Mouse (Mus musculus) CH12.LX (cell line): Measurements from ENCODE around the gene Lmf1. TPM values are rescaled to one million over a fixed set of nuclear protein-coding genes. Genes with fewer than 3 reads are reported as not detected.

Experiments used
- DNase-seq: peaks from one replicate; pipeline ENCODE4 v3.0.0-alpha.2; 2013; ENCODE audit errors: extremely low read depth
- H3K27ac ChIP-seq: 2 replicates; pipeline ENCODE4 v1.5.1; 2012; ENCODE audit warnings: low read depth, mild to moderate bottlenecking, control low read depth, moderate library complexity; ENCODE audit not compliant: insufficient read depth
- H3K27me3 ChIP-seq: replicated peaks from 2 replicates; pipeline ENCODE3; 2012; ENCODE audit warnings: inconsistent platforms
- H3K36me3 ChIP-seq, 2 experiments: replicated peaks in 1 of 2; 2 replicates each; pipeline versions ENCODE3 to v1.6.1; 2012; ENCODE audit warnings: inconsistent platforms in 1 of 2, low read length in 1 of 2, mild to moderate bottlenecking in 1 of 2, mixed read lengths in 1 of 2, moderate library complexity in 1 of 2; ENCODE audit not compliant: control insufficient read depth in 1 of 2, insufficient read depth in 1 of 2
- H3K4me1 ChIP-seq, 2 experiments: 2 replicates each; pipeline ENCODE4 v1.6.1; 2012; ENCODE audit warnings: inconsistent platforms in 1 of 2, moderate library complexity in 1 of 2; ENCODE audit not compliant: insufficient read depth in 2 of 2, control insufficient read depth in 1 of 2
- H3K4me2 ChIP-seq: 2 replicates; pipeline ENCODE4 v1.6.1; 2012; ENCODE audit warnings: low read depth, mild to moderate bottlenecking, control low read depth; ENCODE audit not compliant: poor library complexity, insufficient read depth, severe bottlenecking
- H3K4me3 ChIP-seq, 3 experiments: fragments of 150-350 bp in 1 of 3; sonication (generic) in 1 of 3; replicated peaks in 1 of 3; 2 replicates each; pipeline versions ENCODE3 to v1.5.1; 2011 to 2012; ENCODE audit warnings: low read depth in 2 of 3, low read length in 2 of 3, mild to moderate bottlenecking in 2 of 3, moderate library complexity in 2 of 3, control low read depth in 1 of 3, improper control_type of control experiment in 1 of 3, inconsistent platforms in 1 of 3, mixed read lengths in 1 of 3; ENCODE audit not compliant: poor library complexity in 1 of 3
- H3K79me2 ChIP-seq: replicated peaks from 2 replicates; pipeline ENCODE4 v1.6.1; 2012; ENCODE audit warnings: mild to moderate bottlenecking, moderate library complexity; ENCODE audit not compliant: control insufficient read depth, poor library complexity, insufficient read depth, severe bottlenecking; ENCODE audit errors: extremely low read depth
- H3K9ac ChIP-seq: 2 replicates; pipeline ENCODE4 v1.6.1; 2012; ENCODE audit warnings: low read depth, mild to moderate bottlenecking, control low read depth, moderate library complexity; ENCODE audit not compliant: insufficient read depth
- H3K9me3 ChIP-seq: replicated peaks from 2 replicates; pipeline ENCODE3; 2012; ENCODE audit warnings: low read length, inconsistent platforms, mixed read lengths
- BHLHE40 ChIP-seq: IDR thresholded peaks from 2 replicates; pipeline ENCODE4 v1.6.1; 2011; ENCODE audit warnings: mild to moderate bottlenecking, low read depth, low read length, improper control_type of control experiment
- CHD1 ChIP-seq: IDR thresholded peaks from 2 replicates; pipeline ENCODE4 v1.6.1; 2012; ENCODE audit warnings: low read depth, low read length, improper control_type of control experiment, inconsistent platforms
- CHD2 ChIP-seq: IDR thresholded peaks from 2 replicates; pipeline ENCODE4 v1.6.1; 2011; ENCODE audit warnings: low read length, improper control_type of control experiment
- GABPA ChIP-seq: IDR thresholded peaks from 2 replicates; pipeline ENCODE4 v1.6.1; 2012; ENCODE audit warnings: low read depth, low read length, improper control_type of control experiment, inconsistent platforms; ENCODE audit not compliant: insufficient replicate concordance
- HCFC1 ChIP-seq: IDR thresholded peaks from 2 replicates; pipeline ENCODE4 v1.6.1; 2012; ENCODE audit warnings: low read depth, mild to moderate bottlenecking, inconsistent platforms, low read length, improper control_type of control experiment
- KAT2A ChIP-seq: IDR thresholded peaks from 2 replicates; pipeline ENCODE4 v1.6.1; 2012; ENCODE audit warnings: low read length, improper control_type of control experiment, inconsistent platforms; ENCODE audit not compliant: insufficient replicate concordance
- MAZ ChIP-seq: IDR thresholded peaks from 2 replicates; pipeline ENCODE4 v1.6.1; 2012; ENCODE audit warnings: low read depth, mild to moderate bottlenecking, inconsistent platforms, low read length, improper control_type of control experiment, moderate library complexity
- MEF2A ChIP-seq: IDR thresholded peaks from 2 replicates; pipeline ENCODE4 v1.6.1; 2014; ENCODE audit warnings: low read depth, mild to moderate bottlenecking, inconsistent platforms, low read length, improper control_type of control experiment, borderline replicate concordance
- POLR2A ChIP-seq: IDR thresholded peaks from 2 replicates; pipeline ENCODE4 v1.6.1; 2011; ENCODE audit warnings: low read depth, mild to moderate bottlenecking, improper control_type of control experiment, low read length
- POLR2AphosphoS2 ChIP-seq: IDR thresholded peaks from 2 replicates; pipeline ENCODE4 v1.6.1; 2011; ENCODE audit warnings: low read depth, low read length, improper control_type of control experiment
- RCOR1 ChIP-seq: conservative IDR thresholded peaks from 2 replicates; pipeline ENCODE4 v1.6.1; 2012; ENCODE audit warnings: low read depth, mild to moderate bottlenecking, inconsistent platforms, low read length, improper control_type of control experiment
- SMC3 ChIP-seq: IDR thresholded peaks from 2 replicates; pipeline ENCODE4 v1.6.1; 2011; ENCODE audit warnings: low read depth, low read length, improper control_type of control experiment
- TBP ChIP-seq: conservative IDR thresholded peaks from 2 replicates; pipeline ENCODE4 v1.6.1; 2011; ENCODE audit warnings: low read depth, low read length, improper control_type of control experiment
- TCF12 ChIP-seq: IDR thresholded peaks from 2 replicates; pipeline ENCODE4 v1.6.1; 2014; ENCODE audit warnings: low read depth, mild to moderate bottlenecking, inconsistent platforms, low read length, improper control_type of control experiment
- UBTF ChIP-seq: IDR thresholded peaks from 2 replicates; pipeline ENCODE4 v1.6.1; 2012; ENCODE audit warnings: low read depth, mild to moderate bottlenecking, inconsistent platforms, low read length, improper control_type of control experiment, moderate library complexity
- USF1 ChIP-seq: IDR thresholded peaks from 2 replicates; pipeline ENCODE4 v1.6.1; 2014; ENCODE audit warnings: low read depth, mild to moderate bottlenecking, inconsistent platforms, low read length, improper control_type of control experiment
- ZMIZ1 ChIP-seq: IDR thresholded peaks from 2 replicates; pipeline ENCODE4 v1.6.1; 2012; ENCODE audit warnings: low read depth, mild to moderate bottlenecking, inconsistent platforms, low read length, improper control_type of control experiment
- dilution Hi-C: fragments of 300-500 bp; cut with MboI; formaldehyde crosslinking; loops from 2 replicates; pipeline ENCODE4 v1.14.3; 2020; ENCODE audit warnings: low sequenced_read_pairs; ENCODE audit not compliant: extremely low pct_unique_long_range_greater_than_20kb, extremely low pct_ligation_motif_present
- in situ Hi-C: fragments of 300-500 bp; cut with MboI; formaldehyde crosslinking; loops from 3 replicates; pipeline ENCODE4 v1.14.3; 2019; ENCODE audit warnings: low sequenced_read_pairs, low pct_ligation_motif_present, low pct_unique_long_range_greater_than_20kb, mixed read lengths
- polyA plus RNA-seq: library from polyadenylated mRNA; unstranded; fragments of >175 nt; gene quantifications from 2 replicates; pipeline ENCODE4 v1.2.1, GENCODE M21; 2012; ENCODE audit warnings: low read depth; ENCODE audit not compliant: insufficient read length
- total RNA-seq, 2 experiments: library from RNA; depleted of rRNA; stranded (reverse); fragments of 300-350 nt in 1 of 2; fragments of >200 nt in 1 of 2; gene quantifications; 2 replicates each; pipeline ENCODE4 v1.2.3; 2012 to 2014

The Lmf1 gene
- total and polyA plus RNA-seq, 3 experiments, result 13.3 to 26.9 (median 15.2) TPM

DNA sequence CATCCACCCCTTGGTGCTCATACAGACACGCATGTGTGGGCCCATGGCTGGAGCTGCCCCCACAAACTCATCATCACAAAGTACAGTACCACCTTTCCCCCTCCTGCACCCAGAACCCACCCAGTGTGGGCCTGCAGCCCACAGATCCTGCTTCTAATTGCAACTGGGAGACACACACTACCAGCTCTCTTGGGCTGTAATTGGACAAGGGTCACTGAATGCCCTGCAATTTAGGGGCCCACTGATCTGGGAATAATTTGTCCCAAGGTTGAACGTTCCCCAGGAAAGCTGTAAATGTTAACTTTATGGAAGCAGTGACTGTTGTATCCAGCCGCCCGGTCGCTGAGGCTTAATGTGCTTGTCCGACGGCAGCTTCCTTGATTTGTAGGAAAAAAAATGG is 59.1 kb downstream of the Lmf1 start:
- H3K36me3 ChIP-seq, result peaks cover 16 to 56% of the 10 kb centered on the region in 2 experiments
- no peak for DNase-seq
- dilution Hi-C loops (no loop called here), in situ Hi-C loops (no loop called here)
- no peaks in the 10 kb centered on the region for H3K27me3 ChIP-seq
- H3K9ac ChIP-seq, result no peak overlapping the region
- TF ChIP-seq CHD1 (no peak), MEF2A (no peak), SMC3 (no peak), ZMIZ1 (no peak), USF1 (no peak)
- no peak overlapping the region for H3K27ac ChIP-seq
- no peak overlapping the region for H3K4me3 ChIP-seq
- no peaks in the 10 kb centered on the region for H3K9me3 ChIP-seq
- H3K4me2 ChIP-seq, result no peak overlapping the region
- no peaks in the 10 kb centered on the region for H3K79me2 ChIP-seq
- peaks cover 6 to 10% of the 10 kb centered on the region in 2 experiments; a peak in 3 of 4 replicates for H3K4me1 ChIP-seq

DNA sequence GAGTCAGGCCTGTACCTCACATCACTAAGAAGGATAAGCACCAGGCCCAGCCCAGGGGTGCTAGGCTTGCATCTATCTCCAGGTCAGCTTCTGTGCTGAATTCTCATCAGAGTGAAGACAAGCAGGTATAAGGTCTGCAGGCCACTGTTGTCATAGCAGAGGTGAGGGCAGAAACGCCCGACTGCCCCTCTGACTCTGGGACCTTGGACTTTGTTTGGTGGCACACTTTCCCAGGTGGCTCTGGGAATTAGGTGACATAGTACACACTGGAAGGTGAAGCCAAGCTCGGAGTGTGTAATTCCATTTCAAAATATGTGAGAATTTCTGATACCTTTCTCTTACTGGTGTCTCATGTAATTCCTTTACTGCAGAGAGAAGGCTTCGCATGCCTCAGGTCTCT is 59.6 kb downstream of the Lmf1 start:
- Histone ChIP-seq H3K79me2 (no peaks in the 10 kb centered on the region), H3K36me3 (peaks cover 14 to 55% of the 10 kb centered on the region in 2 experiments), H3K9me3 (no peaks in the 10 kb centered on the region), H3K27me3 (no peaks in the 10 kb centered on the region), H3K27ac (no peak overlapping the region), H3K4me2 (no peak overlapping the region), H3K4me3 (no peak overlapping the region), H3K4me1 (peaks cover 11 to 12% of the 10 kb centered on the region in 2 experiments; a peak in 3 of 4 replicates), H3K9ac (no peak overlapping the region)
- dilution Hi-C loops, result no loop called here
- in situ Hi-C loops, result no loop called here
- no peak for DNase-seq
- TF ChIP-seq UBTF (no peak), POLR2AphosphoS2 (no peak)

GRCm38 (mm10) chr17:25640956-25641355 is 62.1 kb downstream of the Lmf1 start:
- no peak overlapping the region for H3K9ac ChIP-seq
- TF ChIP-seq GABPA (no peak), ZMIZ1 (no peak), CHD2 (no peak), BHLHE40 (no peak), MAZ (no peak), KAT2A (no peak), MEF2A (no peak), TCF12 (no peak), TBP (no peak), POLR2A (no peak), HCFC1 (no peak), RCOR1 (no peak)
- H3K27ac ChIP-seq, result no peak overlapping the region
- H3K36me3 ChIP-seq, result peaks cover 0 to 36% of the 10 kb centered on the region in 2 experiments
- no peak for DNase-seq
- no peaks in the 10 kb centered on the region for H3K27me3 ChIP-seq
- no peaks in the 10 kb centered on the region for H3K9me3 ChIP-seq
- in situ Hi-C loops, result no loop called here
- peaks cover 23 to 36% of the 10 kb centered on the region in 2 experiments for H3K4me1 ChIP-seq
- no peaks in the 10 kb centered on the region for H3K79me2 ChIP-seq
- H3K4me3 ChIP-seq, result no peak overlapping the region
- no peak overlapping the region for H3K4me2 ChIP-seq
- dilution Hi-C loops, result no loop called here
